Mouse (Mus musculus): ENCODE data around the gene Lasp1. TPM values are rescaled to one million over a fixed set of nuclear protein-coding genes. Genes with fewer than 3 reads are reported as not detected.

Gene Lasp1
- total and polyA plus RNA-seq, 3 experiments, result 31.0 to 122 (median 49.6) TPM

DNA sequence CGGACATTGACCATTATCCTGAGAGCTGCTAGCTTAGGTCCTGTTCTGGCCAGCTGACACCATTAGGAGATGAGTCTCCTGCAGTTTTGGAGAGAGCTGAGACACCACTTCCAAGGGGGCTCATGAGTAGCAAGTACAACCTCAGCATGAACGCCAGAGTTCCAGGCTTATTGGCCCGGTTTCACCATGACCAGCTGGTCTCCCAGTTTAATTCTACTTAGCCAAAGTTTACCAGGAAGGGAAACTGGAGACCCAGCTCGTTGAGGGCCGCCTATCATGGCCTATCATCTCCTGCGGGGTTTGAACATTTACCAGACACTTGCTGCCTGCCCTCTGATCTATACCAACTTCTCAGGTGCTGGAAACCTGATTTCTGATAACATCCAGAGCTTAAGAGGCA lies 8.8 kb downstream of the Lasp1 start:
- DNase-seq (ENCODE audit: low spot score), result no peak
- no peak overlapping the region for H3K4me3 ChIP-seq (ENCODE audit: low read depth, low read length)
- H3K36me3 ChIP-seq (replicated peaks), result peaks cover 76% of the 10 kb centered on the region
- no peak for ATAC-seq (ENCODE audit: extremely low read depth, insufficient number of reproducible peaks, low FRiP score, poor library complexity, severe bottlenecking)
- no peaks in the 10 kb centered on the region for H3K27me3 ChIP-seq (ENCODE audit: insufficient read depth, low read length)
- TF ChIP-seq GATA1 (IDR thresholded peaks at IDR 0.05; ENCODE audit: borderline replicate concordance, low read length), result no peak
- TF ChIP-seq POLR2AphosphoS5 (IDR thresholded peaks at IDR 0.05; ENCODE audit: insufficient replicate concordance, low read depth, low read length), result no peak
- TF ChIP-seq TAL1 (conservative IDR thresholded peaks at IDR 0.05; ENCODE audit: low read depth, low read length), result no peak
- no peak for TF ChIP-seq GATA2 (IDR thresholded peaks at IDR 0.05; ENCODE audit: borderline replicate concordance, low read depth, low read length)
- TF ChIP-seq CTCF (IDR thresholded peaks at IDR 0.05; ENCODE audit: low read depth, low read length), result no peak
- H3K4me1 ChIP-seq (ENCODE audit: insufficient read depth, low read depth, low read length), result peaks cover 50% of the 10 kb centered on the region
- no peaks in the 10 kb centered on the region for H3K9me3 ChIP-seq (replicated peaks)

DNA sequence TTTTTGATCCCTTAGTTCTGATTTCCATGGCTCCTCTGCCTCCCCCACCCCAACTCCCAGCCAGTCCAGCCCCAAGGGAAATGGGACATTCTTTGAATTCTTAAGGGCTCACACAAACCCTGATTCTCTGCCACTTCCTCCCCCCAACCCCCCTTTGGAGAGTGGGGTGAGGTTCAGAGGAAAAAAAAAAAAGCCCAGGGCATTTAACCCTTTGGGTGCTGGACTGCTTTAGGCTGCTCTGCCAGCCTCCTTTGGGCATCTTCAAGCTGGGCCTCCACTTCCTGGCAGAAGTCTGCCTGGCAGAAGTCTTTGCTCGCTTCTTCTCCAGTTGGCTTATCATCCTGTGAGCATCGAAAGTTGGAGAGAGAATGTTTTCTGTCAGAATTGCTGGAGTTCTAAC lies 9.3 kb downstream of the Lasp1 start:
- H3K36me3 ChIP-seq (replicated peaks), result peaks cover 81% of the 10 kb centered on the region
- H3K27me3 ChIP-seq (ENCODE audit: insufficient read depth, low read length), result no peaks in the 10 kb centered on the region
- no peak for TF ChIP-seq TAL1 (conservative IDR thresholded peaks at IDR 0.05; ENCODE audit: low read depth, low read length)
- no peak for TF ChIP-seq GATA2 (IDR thresholded peaks at IDR 0.05; ENCODE audit: borderline replicate concordance, low read depth, low read length)
- TF ChIP-seq CTCF (IDR thresholded peaks at IDR 0.05; ENCODE audit: low read depth, low read length), result no peak
- no peak for TF ChIP-seq POLR2AphosphoS5 (IDR thresholded peaks at IDR 0.05; ENCODE audit: insufficient replicate concordance, low read depth, low read length)
- TF ChIP-seq GATA1 (IDR thresholded peaks at IDR 0.05; ENCODE audit: borderline replicate concordance, low read length), result no peak
- no peaks in the 10 kb centered on the region for H3K9me3 ChIP-seq (replicated peaks)
- no peak overlapping the region for H3K4me3 ChIP-seq (ENCODE audit: low read depth, low read length)
- no peak for ATAC-seq (ENCODE audit: extremely low read depth, insufficient number of reproducible peaks, low FRiP score, poor library complexity, severe bottlenecking)
- peaks cover 54% of the 10 kb centered on the region for H3K4me1 ChIP-seq (ENCODE audit: insufficient read depth, low read depth, low read length)
- DNase-seq (ENCODE audit: low spot score), result no peak

DNA sequence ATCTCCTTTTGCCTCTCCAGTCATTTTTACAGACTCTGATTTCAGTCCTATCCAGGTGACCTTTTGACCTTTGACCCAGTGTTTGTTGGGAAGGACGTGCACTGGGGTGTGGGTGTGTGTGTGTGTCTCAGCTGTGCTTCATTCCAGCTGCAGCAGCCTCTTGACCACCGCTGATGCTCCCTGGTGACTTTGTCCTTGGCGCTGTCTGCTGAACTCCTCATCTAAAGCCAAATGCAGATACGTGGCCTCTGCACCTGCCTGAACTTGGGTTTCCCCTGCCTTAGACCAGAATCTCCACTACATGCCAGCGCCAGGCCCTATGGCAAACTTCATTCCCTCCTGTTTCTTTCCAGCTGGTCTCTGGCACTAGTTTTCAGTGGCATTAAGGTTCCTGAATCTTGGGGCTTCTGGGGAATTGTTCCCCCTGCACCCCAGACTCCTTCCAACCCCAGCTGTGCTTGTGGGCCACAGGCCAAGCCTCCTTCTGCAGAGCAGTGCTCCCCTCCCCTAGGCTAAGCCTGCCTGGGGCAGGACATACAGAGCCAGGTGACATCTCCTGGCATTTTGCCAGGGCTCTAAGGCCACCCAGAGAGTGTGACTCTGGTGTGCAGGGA lies 9.9 kb downstream of the Lasp1 start:
- TF ChIP-seq GATA2 (IDR thresholded peaks at IDR 0.05; ENCODE audit: borderline replicate concordance, low read depth, low read length), result no peak
- TF ChIP-seq CTCF (IDR thresholded peaks at IDR 0.05; ENCODE audit: low read depth, low read length), result no peak
- no peak for TF ChIP-seq POLR2AphosphoS5 (IDR thresholded peaks at IDR 0.05; ENCODE audit: insufficient replicate concordance, low read depth, low read length)
- TF ChIP-seq TAL1 (conservative IDR thresholded peaks at IDR 0.05; ENCODE audit: low read depth, low read length), result no peak
- no peak for TF ChIP-seq GATA1 (IDR thresholded peaks at IDR 0.05; ENCODE audit: borderline replicate concordance, low read length)
- ATAC-seq (ENCODE audit: extremely low read depth, insufficient number of reproducible peaks, low FRiP score, poor library complexity, severe bottlenecking), result no peak

DNA sequence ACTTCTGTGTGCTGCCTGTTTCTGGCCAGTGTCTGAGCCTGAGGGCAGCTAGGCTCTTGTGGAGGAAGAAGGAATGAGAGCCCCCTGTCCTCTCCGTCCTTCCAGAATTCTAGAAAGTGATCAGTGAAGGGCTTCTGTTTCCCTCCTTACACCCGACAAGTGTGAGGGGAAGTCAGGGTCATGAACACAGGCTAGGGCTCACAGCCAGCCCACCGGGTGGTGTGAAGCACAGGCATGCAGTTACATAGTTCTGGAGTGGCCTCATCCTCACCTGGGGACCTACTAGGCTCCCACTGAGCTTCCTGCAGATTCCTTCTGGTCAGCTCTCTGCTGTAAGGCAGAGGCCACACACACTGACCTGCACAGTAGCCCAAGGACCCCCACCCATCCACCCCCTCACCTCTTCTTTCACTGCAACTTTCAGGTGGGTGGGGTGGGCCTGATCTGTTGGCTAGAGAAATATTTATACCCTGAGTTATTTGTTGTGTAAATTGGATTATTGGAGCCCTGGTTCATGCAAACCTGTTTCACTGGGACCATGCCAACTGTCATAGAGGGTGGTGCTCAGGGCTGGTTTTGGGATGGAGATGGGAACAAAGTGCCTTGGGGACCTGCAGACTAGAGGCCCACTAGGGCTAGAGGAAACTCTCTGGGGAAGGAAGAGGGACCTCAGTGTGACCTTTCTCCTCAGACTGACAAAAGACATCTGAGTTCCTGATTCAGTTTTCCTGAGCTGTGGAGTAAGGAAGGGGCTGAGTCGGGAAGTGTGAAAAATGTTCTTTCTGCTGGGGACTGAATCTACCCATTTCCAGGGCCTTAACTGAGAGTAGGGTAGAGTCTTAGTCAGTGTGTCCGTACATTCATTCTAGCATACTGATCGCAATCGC lies 10.7 kb downstream of the Lasp1 start:
- H3K4me1 ChIP-seq (ENCODE audit: insufficient read depth, low read depth, low read length), result peaks cover 48% of the 10 kb centered on the region
- DNase-seq (ENCODE audit: low spot score) (no peak), ATAC-seq (ENCODE audit: extremely low read depth, insufficient number of reproducible peaks, low FRiP score, poor library complexity, severe bottlenecking) (no peak)
- no peaks in the 10 kb centered on the region for H3K9me3 ChIP-seq (replicated peaks)
- no peak for TF ChIP-seq GATA2 (IDR thresholded peaks at IDR 0.05; ENCODE audit: borderline replicate concordance, low read depth, low read length)
- no peak for TF ChIP-seq POLR2AphosphoS5 (IDR thresholded peaks at IDR 0.05; ENCODE audit: insufficient replicate concordance, low read depth, low read length)
- TF ChIP-seq GATA1 (IDR thresholded peaks at IDR 0.05; ENCODE audit: borderline replicate concordance, low read length), result no peak
- TF ChIP-seq CTCF (IDR thresholded peaks at IDR 0.05; ENCODE audit: low read depth, low read length), result no peak
- no peak for TF ChIP-seq TAL1 (conservative IDR thresholded peaks at IDR 0.05; ENCODE audit: low read depth, low read length)
- H3K36me3 ChIP-seq (replicated peaks), result peaks cover 88% of the 10 kb centered on the region
- no peaks in the 10 kb centered on the region for H3K27me3 ChIP-seq (ENCODE audit: insufficient read depth, low read length)
- H3K4me3 ChIP-seq (ENCODE audit: low read depth, low read length), result no peak overlapping the region

More for the DNA sequence above, 9.9 kb downstream of the Lasp1 start:
- no peak for DNase-seq (ENCODE audit: low spot score)
- H3K9me3 ChIP-seq (replicated peaks), result no peaks in the 10 kb centered on the region
- no peak overlapping the region for H3K4me3 ChIP-seq (ENCODE audit: low read depth, low read length)
- H3K27me3 ChIP-seq (ENCODE audit: insufficient read depth, low read length), result no peaks in the 10 kb centered on the region
- peaks cover 85% of the 10 kb centered on the region for H3K36me3 ChIP-seq (replicated peaks)
- H3K4me1 ChIP-seq (ENCODE audit: insufficient read depth, low read depth, low read length), result peaks cover 55% of the 10 kb centered on the region

DNA sequence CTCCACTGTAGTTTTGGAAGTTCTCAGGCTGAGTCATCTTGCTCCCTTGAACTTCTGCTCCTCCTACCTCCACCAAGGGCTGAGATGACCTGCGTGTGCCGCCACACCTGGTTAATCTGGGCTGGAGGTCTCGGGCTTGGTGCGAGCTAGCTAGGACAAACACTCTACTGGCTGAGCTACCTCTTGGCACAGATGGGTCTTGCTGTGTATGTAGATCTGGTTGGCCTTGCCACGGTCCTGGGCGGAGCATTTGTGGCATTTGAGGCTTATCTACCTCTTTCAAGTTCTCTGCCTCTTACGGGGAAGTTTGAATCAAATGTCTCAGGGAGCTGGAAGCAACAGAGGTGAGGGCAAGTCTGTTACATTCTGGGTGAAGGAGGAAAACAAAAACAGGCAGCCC lies 11.6 kb downstream of the Lasp1 start:
- TF ChIP-seq GATA1 (IDR thresholded peaks at IDR 0.05; ENCODE audit: borderline replicate concordance, low read length), result no peak
- TF ChIP-seq CTCF (IDR thresholded peaks at IDR 0.05; ENCODE audit: low read depth, low read length), result no peak
- no peak for TF ChIP-seq TAL1 (conservative IDR thresholded peaks at IDR 0.05; ENCODE audit: low read depth, low read length)
- TF ChIP-seq GATA2 (IDR thresholded peaks at IDR 0.05; ENCODE audit: borderline replicate concordance, low read depth, low read length), result no peak
- TF ChIP-seq POLR2AphosphoS5 (IDR thresholded peaks at IDR 0.05; ENCODE audit: insufficient replicate concordance, low read depth, low read length), result no peak
- DNase-seq (ENCODE audit: low spot score), result no peak
- H3K9me3 ChIP-seq (replicated peaks), result no peaks in the 10 kb centered on the region
- peaks cover 92% of the 10 kb centered on the region for H3K36me3 ChIP-seq (replicated peaks)
- H3K4me3 ChIP-seq (ENCODE audit: low read depth, low read length), result no peak overlapping the region
- H3K27me3 ChIP-seq (ENCODE audit: insufficient read depth, low read length), result no peaks in the 10 kb centered on the region
- ATAC-seq (ENCODE audit: extremely low read depth, insufficient number of reproducible peaks, low FRiP score, poor library complexity, severe bottlenecking), result no peak
- peaks cover 40% of the 10 kb centered on the region for H3K4me1 ChIP-seq (ENCODE audit: insufficient read depth, low read depth, low read length)

DNA sequence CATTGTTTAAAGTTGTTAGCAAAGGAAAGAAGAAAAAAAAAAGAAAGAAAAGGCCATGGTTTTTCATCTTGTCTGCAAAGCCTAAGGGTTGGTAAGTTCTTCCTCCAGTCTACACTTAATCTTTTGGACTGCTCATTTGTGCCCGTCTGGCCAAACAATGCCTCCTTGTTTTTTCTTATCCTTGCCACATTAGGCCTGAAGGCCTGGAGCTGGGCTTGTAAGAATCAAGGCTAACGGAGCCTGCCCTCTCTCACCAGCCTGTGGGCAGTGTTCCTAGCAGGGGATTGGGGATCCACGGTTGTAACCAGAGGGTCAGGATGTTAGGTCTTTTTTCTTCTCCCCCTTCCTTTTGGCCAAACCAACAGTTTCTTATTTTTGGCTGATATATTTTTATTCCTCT lies 12.2 kb downstream of the Lasp1 start:
- no peak for ATAC-seq (ENCODE audit: extremely low read depth, insufficient number of reproducible peaks, low FRiP score, poor library complexity, severe bottlenecking)
- TF ChIP-seq TAL1 (conservative IDR thresholded peaks at IDR 0.05; ENCODE audit: low read depth, low read length) (no peak), CTCF (IDR thresholded peaks at IDR 0.05; ENCODE audit: low read depth, low read length) (no peak), GATA2 (IDR thresholded peaks at IDR 0.05; ENCODE audit: borderline replicate concordance, low read depth, low read length) (no peak), GATA1 (IDR thresholded peaks at IDR 0.05; ENCODE audit: borderline replicate concordance, low read length) (no peak), POLR2AphosphoS5 (IDR thresholded peaks at IDR 0.05; ENCODE audit: insufficient replicate concordance, low read depth, low read length) (no peak)
- Histone ChIP-seq H3K36me3 (replicated peaks) (peaks cover 96% of the 10 kb centered on the region), H3K27me3 (ENCODE audit: insufficient read depth, low read length) (no peaks in the 10 kb centered on the region), H3K9me3 (replicated peaks) (no peaks in the 10 kb centered on the region), H3K4me3 (ENCODE audit: low read depth, low read length) (no peak overlapping the region), H3K4me1 (ENCODE audit: insufficient read depth, low read depth, low read length) (peaks cover 34% of the 10 kb centered on the region)
- DNase-seq (ENCODE audit: low spot score), result no peak

All from G1E (cell line).